Mouse (Mus musculus) thymus, postnatal 14 days (tissue): Measurements from ENCODE around the gene Exoc6b.

ENCODE experiments used
- DNase-seq: peaks from one replicate; pipeline ENCODE4 v3.0.0; 2021

Exoc6b gene

DNA sequence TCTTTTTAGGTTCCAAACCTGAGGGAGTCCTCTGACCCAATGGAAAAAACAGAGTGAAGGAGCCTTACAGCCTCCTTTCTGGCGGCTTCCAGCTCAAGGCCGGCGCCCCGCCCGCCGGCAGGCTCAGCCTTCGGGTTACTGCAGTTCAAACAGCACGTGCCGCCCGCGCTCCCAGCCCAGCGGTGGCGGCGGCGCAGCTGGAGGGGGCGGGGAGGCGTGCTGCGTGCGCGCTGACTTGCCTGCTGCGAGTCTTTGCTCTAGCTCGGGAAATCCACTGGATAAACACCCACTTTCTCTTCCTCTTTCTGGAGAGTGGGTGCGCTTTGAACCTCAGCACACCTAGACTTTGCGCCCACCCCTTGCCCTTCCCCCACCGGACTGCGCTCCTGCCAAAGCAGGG lies 485.9 kb downstream of the Exoc6b start:
- peak; percentile 84 for DNase-seq

DNA sequence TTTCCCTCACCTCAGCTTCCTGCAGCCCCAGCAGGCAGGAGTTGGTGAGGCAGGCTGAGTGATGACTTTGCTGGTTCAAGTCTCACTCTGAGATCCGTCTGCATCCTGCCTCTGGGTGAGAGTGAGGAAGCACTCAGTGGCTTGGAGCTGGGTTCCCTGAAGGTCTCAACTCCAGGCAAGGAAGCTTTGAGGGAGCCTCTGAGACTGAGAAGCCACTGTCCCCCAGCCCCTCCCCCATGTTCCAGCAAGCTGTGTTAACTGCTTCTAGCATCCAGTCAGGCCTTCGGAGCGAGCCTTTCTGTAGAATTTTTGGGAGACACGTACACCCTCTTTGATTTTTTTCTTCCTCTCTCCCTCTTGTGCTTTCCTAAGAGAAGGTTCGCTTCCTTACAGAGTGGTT lies 486.5 kb downstream of the Exoc6b start:
- no peak for DNase-seq

- no peak for DNase-seq
Measured at GRCm38 (mm10) chr6:84581833-84582445, 487.4 kb downstream of the Exoc6b start.

GRCm38 (mm10) chr6:84580979-84581832 lies 488.1 kb downstream of the Exoc6b start:
- no peak for DNase-seq

- no peak for DNase-seq
Measured at GRCm38 (mm10) chr6:84579508-84579907, 489.8 kb downstream of the Exoc6b start.

DNA sequence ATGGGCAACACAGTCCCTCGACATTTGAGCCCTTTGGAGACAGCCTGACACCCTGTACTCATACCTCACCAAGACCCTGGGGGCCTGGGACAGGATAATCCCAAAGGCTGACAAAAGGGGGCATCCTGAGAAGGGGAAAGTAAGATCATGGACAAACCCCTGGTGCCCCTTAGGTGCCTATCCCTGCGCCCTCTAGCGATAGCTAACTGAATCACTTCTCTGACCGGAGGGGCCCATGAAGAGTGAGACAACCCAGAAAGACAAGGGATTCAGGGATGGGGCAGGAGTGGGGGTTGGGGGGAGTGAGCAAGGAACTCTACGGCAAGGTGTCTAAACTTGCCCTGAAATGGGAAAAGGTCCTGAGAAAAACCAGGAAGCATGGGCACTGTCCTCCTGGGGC lies 490.4 kb downstream of the Exoc6b start:
- DNase-seq, result peak; percentile 45

DNA sequence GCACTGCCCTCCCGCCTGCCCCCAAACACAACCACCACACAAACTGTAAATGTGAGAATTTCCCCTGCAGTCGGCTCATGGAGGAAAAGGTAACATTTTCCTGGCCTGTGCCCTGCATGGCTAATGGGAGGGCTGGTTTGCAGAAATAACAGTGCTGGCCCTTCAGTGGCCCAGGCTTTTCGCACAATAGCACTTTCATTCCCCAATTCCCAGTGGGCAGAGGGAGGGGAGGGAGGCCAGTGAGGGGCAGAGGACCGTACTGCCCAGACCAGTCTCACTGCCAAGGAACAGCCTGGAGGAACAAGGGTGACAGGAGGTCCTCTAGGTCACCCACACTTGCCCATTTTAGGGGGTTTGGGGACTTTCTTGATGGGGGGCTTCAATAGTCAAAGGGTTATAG lies 491.4 kb downstream of the Exoc6b start:
- DNase-seq, result no peak

- DNase-seq, result no peak
Measured at GRCm38 (mm10) chr6:84573905-84574660, 495.2 kb downstream of the Exoc6b start.

DNA sequence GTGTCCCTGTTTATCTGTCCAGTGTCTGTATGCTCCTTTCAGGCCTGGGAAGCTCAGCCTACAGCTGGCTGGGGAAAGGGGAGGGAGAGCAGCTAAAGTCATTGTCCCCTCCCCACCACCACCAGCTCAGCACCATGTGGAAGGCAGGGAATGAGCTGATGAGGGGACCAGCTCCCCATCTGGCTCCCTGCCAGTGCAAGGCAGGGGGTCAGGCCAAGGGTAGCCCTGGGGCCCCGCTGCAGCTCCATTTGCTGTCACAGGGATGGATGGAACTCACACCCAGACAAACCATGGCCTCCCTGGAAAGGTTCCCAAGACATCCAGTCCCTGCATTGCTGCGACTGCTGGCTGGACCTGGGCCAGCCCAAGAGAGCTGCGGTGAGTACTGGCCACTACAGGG lies 499.3 kb downstream of the Exoc6b start:
- DNase-seq, result no peak

GRCm38 (mm10) chr6:84569590-84569989 lies 499.7 kb downstream of the Exoc6b start:
- DNase-seq, result no peak

DNA sequence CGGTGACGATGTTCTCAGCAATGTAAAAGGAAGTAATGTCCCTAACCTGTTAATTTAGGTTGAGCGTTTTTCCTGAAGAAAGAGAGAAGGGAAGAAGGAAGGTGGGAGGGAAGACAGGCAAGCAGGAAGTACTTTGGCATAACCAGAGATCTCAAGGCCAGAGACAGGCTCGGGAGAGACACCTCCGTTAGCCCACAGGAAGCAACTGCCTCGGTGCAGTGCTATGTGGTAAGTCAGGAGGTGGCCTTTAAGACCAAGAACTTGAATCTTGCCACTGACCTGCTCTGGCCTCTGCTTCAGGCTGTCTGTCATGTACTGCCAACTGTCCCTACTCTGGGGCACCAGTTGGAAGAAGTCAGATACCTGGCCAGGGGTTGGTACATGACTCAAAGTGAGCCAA lies 500.4 kb downstream of the Exoc6b start:
- no peak for DNase-seq
